Mouse (Mus musculus) heart, embryonic 13.5 days (tissue): ENCODE results near the gene Ssbp3. TPM values are rescaled to one million over a fixed set of nuclear protein-coding genes. Genes with fewer than 3 reads are reported as not detected.
A peak's percentile ranks its signal among the peaks of the same experiment; 100 is the strongest.

Source experiments
- ATAC-seq: fragments of 200-750 bp; cut with Nextera tagmentation; 2 replicates; pipeline ENCODE4 v1.8.0; 2017; ENCODE audit warnings: moderate TSS enrichment; ENCODE audit not compliant: insufficient number of reproducible peaks, low FRiP score, low TSS enrichment; ENCODE audit errors: extremely low read depth
- H3K27ac ChIP-seq: fragments of 300-500 bp; sonication (generic); replicated peaks from 2 replicates; pipeline ENCODE4 v1.5.1; 2015; ENCODE audit warnings: moderate library complexity, mild to moderate bottlenecking, inconsistent platforms
- H3K27me3 ChIP-seq: fragments of 300-500 bp; sonication (generic); replicated peaks from 2 replicates; pipeline ENCODE4 v1.6.1; 2015; ENCODE audit warnings: mild to moderate bottlenecking, inconsistent platforms
- H3K36me3 ChIP-seq: fragments of 300-500 bp; sonication (generic); 2 replicates; pipeline ENCODE4 v1.6.1; 2015; ENCODE audit warnings: mild to moderate bottlenecking, inconsistent platforms
- H3K4me1 ChIP-seq: fragments of 300-500 bp; sonication (generic); 2 replicates; pipeline ENCODE4 v1.6.1; 2015; ENCODE audit warnings: inconsistent platforms
- H3K4me2 ChIP-seq: fragments of 300-500 bp; sonication (generic); 2 replicates; pipeline ENCODE4 v1.6.1; 2015; ENCODE audit warnings: inconsistent platforms, mild to moderate bottlenecking, moderate library complexity
- H3K4me3 ChIP-seq: fragments of 300-500 bp; sonication (generic); 2 replicates; pipeline ENCODE4 v1.5.1; 2015; ENCODE audit warnings: moderate library complexity, mild to moderate bottlenecking, inconsistent platforms
- H3K9ac ChIP-seq: fragments of 300-500 bp; sonication (generic); 2 replicates; pipeline ENCODE4 v1.6.1; 2015; ENCODE audit warnings: inconsistent platforms, mild to moderate bottlenecking, moderate library complexity
- H3K9me3 ChIP-seq: fragments of 300-500 bp; sonication (generic); 2 replicates; pipeline ENCODE4 v1.6.1; 2016; ENCODE audit warnings: inconsistent platforms
- WGBS: fragments of 180-500 bp; shearing (Covaris S2); methylation state at CpG from one replicate; pipeline ENCODE4 v1.1.7; 2015; ENCODE audit warnings: mixed read lengths; 5-methylcytosine and 5-hydroxymethylcytosine counted together
- polyA plus RNA-seq: library from polyadenylated mRNA; unstranded; fragments of >200 nt; fragmentation: Nextera tagmentation; extraction: Ambion mirVana; gene quantifications from 2 replicates; pipeline ENCODE4 v1.2.1, GENCODE M21; 2015

Ssbp3 gene
- polyA plus RNA-seq, 1 experiment from 2014 or later: 61.9 TPM

DNA sequence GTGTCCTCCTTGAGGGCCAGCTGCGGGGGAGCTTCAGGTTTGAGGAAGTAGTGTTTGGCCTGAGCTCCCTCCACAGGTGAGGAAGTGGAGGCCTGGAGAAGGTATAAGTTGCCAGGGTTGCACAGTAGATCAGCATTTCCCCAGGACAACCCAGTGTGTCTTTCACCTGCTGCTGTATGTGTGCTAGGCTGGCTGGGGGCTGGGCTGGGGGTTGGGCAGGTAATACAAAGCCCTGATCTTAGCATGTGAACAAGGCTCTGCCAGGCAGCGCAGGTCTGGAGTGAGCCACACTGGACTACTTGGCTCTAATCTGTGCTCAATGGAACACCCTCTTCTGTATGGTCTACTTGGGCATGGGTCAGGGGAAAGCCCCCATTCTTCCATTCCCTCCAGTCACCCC is 66.1 kb downstream of the Ssbp3 start:
- no peak for ATAC-seq
- 0 out of 2 replicates have a peak overlapping the region, but pooled peaks have one; percentile 41 for H3K9ac ChIP-seq

GRCm38 (mm10) chr4:106977218-106977651 is 66.7 kb downstream of the Ssbp3 start:
- Histone ChIP-seq H3K9ac (peak overlapping the region; percentile 52; the same call in 1 of the 2 replicates), H3K27ac (0 out of 2 replicates have a peak overlapping the region, but pooled peaks have one; percentile 28), H3K4me3 (no peak overlapping the region), H3K4me2 (no peak overlapping the region), H3K36me3 (peaks cover 5% of the 10 kb centered on the region), H3K9me3 (no peaks in the 10 kb centered on the region), H3K4me1 (peaks cover 87% of the 10 kb centered on the region), H3K27me3 (no peaks in the 10 kb centered on the region)
- no peak for ATAC-seq
- 18% methylated on average over 6 of the region's 6 CpGs for WGBS

More for the DNA sequence above, 66.1 kb downstream of the Ssbp3 start:
- H3K27ac ChIP-seq: no peak overlapping the region
- peaks cover 92% of the 10 kb centered on the region for H3K4me1 ChIP-seq
- H3K4me2 ChIP-seq: no peak overlapping the region
- 78% methylated on average over 2 of the region's 2 CpGs for WGBS
- H3K36me3 ChIP-seq: peaks cover 2% of the 10 kb centered on the region
- no peaks in the 10 kb centered on the region for H3K27me3 ChIP-seq
- no peak overlapping the region for H3K4me3 ChIP-seq
- H3K9me3 ChIP-seq: no peaks in the 10 kb centered on the region

GRCm38 (mm10) chr4:106978376-106978775 is 67.9 kb downstream of the Ssbp3 start:
- H3K4me3 ChIP-seq: no peak overlapping the region
- H3K9ac ChIP-seq: 0 out of 2 replicates have a peak overlapping the region, but pooled peaks have one; percentile 13
- H3K36me3 ChIP-seq: peaks cover 5% of the 10 kb centered on the region
- no peaks in the 10 kb centered on the region for H3K27me3 ChIP-seq
- no peak for ATAC-seq
- no peaks in the 10 kb centered on the region for H3K9me3 ChIP-seq
- H3K4me1 ChIP-seq: peaks cover 87% of the 10 kb centered on the region
- 52% methylated on average over 8 of the region's 8 CpGs for WGBS
- no peak overlapping the region for H3K4me2 ChIP-seq
- 0 out of 2 replicates have a peak overlapping the region, but pooled peaks have one; percentile 29 for H3K27ac ChIP-seq

- 0 out of 2 replicates have a peak overlapping the region, but pooled peaks have one; percentile 1 for H3K4me2 ChIP-seq
- no peaks in the 10 kb centered on the region for H3K9me3 ChIP-seq
- peak overlapping the region; percentile 39 for H3K27ac ChIP-seq
- H3K9ac ChIP-seq: peak overlapping the region; percentile 52; the same call in 1 of the 2 replicates
- no peak for ATAC-seq
- H3K4me1 ChIP-seq: peaks cover 87% of the 10 kb centered on the region
- no peak overlapping the region for H3K4me3 ChIP-seq
- WGBS: 30% methylated on average over 7 of the region's 7 CpGs
- no peaks in the 10 kb centered on the region for H3K27me3 ChIP-seq
- H3K36me3 ChIP-seq: peaks cover 5% of the 10 kb centered on the region; the same call in 1 of the 2 replicates
These were observed 70.2 kb downstream of the Ssbp3 start for GRCm38 (mm10) chr4:106980669-106981068.

DNA sequence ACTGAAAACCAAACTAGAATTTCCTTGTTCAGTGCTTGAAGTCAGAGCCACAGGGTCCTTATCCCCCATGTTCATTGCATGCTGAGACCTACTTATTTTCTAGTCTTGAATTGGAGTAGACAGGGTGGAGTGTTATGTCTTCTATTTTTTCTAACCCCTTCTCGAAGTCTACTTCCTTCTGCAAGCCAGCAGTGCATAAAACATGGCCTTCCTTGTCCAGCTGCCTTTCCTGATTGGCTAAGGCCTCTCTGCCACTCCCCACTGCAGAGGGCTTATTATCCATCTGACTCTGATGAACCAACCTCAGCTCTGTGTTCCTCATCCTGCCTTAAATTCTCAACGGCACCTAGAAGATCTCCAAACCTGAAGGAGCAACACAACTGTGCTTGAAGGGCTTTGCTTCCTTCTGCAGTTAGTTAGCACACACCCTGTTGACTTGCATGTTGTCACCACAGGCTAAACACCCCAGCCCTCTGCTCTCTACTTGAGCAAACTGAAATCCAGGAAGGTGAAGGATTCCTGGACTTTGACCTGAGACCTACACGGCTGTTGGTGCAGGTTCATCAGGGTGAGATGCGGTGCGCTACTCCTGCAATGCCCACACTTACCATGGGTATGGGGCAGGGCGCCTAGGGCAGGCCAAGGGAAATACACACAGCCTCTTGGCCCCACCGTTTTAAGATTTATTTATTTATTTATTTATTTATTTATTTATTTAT is 71.0 kb downstream of the Ssbp3 start:
- 79% methylated on average over 7 of the region's 7 CpGs for WGBS
- no peaks in the 10 kb centered on the region for H3K9me3 ChIP-seq
- peaks cover 87% of the 10 kb centered on the region for H3K4me1 ChIP-seq
- H3K4me2 ChIP-seq: no peak overlapping the region
- no peaks in the 10 kb centered on the region for H3K27me3 ChIP-seq
- no peak for ATAC-seq
- no peak overlapping the region for H3K9ac ChIP-seq
- H3K27ac ChIP-seq: no peak overlapping the region
- no peak overlapping the region for H3K4me3 ChIP-seq
- H3K36me3 ChIP-seq: peaks cover 5% of the 10 kb centered on the region; the same call in 1 of the 2 replicates

DNA sequence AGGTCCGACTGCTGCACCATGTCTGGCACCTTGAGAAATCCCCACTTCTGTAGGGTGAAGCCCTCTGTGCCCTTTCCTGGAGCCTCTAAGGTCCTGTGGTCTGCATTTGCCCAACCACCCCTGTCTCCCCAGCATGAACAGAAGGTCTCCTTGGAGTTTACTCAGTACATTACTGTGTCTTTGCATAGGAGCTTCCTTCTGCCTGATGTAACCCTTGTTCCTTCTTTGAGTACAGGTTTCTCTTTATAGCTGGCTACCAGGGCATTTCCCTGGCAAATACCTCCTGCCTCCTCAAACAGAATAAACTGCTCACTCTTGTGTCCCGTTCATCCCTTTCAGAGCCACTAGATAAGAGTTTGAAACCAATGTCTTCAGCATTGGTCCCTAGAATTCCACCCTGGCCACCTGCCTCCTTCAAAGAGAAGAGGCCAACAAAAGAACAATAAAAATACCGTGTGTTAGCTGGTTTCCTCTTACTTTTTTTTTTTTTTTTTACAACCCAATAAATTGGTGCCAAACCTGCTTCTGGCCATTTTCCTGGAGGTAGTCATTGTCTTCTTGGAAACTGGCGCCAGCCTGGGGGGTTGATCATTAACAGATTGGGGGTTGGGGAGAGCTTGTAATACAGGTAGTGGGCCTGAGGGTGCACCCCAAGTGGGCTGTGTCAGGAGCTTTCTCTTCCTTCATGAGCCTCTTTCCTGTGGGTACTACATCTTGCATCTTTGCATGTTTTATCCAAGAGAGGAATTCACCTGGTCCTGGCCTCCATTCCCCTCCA is 72.0 kb downstream of the Ssbp3 start:
- no peak for ATAC-seq
- Histone ChIP-seq H3K27ac (no peak overlapping the region), H3K9me3 (no peaks in the 10 kb centered on the region), H3K27me3 (no peaks in the 10 kb centered on the region), H3K9ac (no peak overlapping the region), H3K4me1 (peaks cover 87% of the 10 kb centered on the region), H3K36me3 (peaks cover 5% of the 10 kb centered on the region; the same call in 1 of the 2 replicates), H3K4me3 (no peak overlapping the region), H3K4me2 (no peak overlapping the region)
- WGBS: 72% methylated on average over 4 of the region's 4 CpGs

DNA sequence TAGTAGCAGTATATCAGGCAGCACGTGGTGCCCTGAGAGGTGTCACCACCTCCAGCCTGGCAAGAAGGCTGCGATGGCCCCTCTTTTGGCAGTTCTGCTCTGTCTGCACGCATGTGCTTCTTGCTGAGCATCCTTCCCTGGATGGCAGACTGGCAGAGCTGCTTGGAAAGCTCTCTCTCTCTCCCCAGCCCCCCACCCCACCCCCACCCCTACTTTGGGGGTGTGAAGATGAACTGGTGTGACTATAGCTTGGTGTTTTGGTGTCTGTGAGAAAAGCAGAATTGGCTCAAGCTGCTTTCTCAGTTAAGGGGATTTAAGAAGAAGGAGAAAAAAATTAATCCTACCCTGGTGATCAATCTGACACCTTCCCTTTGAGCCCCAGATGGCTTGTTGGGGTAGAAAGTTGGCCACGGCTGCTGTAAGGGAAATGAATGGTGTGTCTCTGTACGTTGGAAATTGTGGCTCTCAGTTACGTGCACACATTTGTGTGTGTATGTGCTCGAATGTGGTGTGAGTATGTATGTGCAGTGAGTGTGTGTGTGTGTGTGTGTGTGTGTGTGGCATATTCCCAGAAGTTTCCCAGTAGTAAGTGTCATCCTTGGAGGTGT is 73.5 kb downstream of the Ssbp3 start:
- no peak overlapping the region for H3K4me2 ChIP-seq
- 67% methylated on average over 7 of the region's 7 CpGs for WGBS
- ATAC-seq: no peak
- no peaks in the 10 kb centered on the region for H3K9me3 ChIP-seq
- no peak overlapping the region for H3K4me3 ChIP-seq
- no peak overlapping the region for H3K27ac ChIP-seq
- peaks cover 5% of the 10 kb centered on the region; the same call in 1 of the 2 replicates for H3K36me3 ChIP-seq
- peaks cover 88% of the 10 kb centered on the region for H3K4me1 ChIP-seq
- no peak overlapping the region for H3K9ac ChIP-seq
- H3K27me3 ChIP-seq: no peaks in the 10 kb centered on the region

DNA sequence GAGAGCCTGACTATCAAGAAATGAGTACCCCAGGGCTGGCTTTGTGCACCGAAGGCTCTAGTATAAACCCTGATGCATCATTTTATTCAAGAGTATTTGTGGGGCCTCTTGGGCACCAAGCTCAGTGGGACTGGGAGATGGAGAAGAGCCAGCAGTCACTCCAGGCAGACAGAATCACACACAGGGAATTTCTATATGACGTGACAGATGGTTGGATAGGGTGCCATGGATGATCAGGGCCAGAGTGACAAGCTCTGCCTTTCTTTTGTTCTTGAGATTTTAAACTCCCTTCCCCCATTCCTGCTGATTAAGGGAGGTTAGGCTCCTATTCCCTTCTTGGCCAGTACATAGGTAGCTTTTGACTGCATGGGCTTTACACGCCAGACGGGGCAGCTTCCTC is 74.8 kb downstream of the Ssbp3 start:
- Histone ChIP-seq H3K36me3 (peaks cover 5% of the 10 kb centered on the region; the same call in 1 of the 2 replicates), H3K4me1 (peaks cover 82% of the 10 kb centered on the region), H3K9ac (0 out of 2 replicates have a peak overlapping the region, but pooled peaks have one; percentile 44), H3K27ac (no peak overlapping the region), H3K4me2 (no peak overlapping the region), H3K27me3 (no peaks in the 10 kb centered on the region), H3K9me3 (no peaks in the 10 kb centered on the region), H3K4me3 (no peak overlapping the region)
- ATAC-seq: no peak
- 74% methylated on average over 4 of the region's 4 CpGs for WGBS

DNA sequence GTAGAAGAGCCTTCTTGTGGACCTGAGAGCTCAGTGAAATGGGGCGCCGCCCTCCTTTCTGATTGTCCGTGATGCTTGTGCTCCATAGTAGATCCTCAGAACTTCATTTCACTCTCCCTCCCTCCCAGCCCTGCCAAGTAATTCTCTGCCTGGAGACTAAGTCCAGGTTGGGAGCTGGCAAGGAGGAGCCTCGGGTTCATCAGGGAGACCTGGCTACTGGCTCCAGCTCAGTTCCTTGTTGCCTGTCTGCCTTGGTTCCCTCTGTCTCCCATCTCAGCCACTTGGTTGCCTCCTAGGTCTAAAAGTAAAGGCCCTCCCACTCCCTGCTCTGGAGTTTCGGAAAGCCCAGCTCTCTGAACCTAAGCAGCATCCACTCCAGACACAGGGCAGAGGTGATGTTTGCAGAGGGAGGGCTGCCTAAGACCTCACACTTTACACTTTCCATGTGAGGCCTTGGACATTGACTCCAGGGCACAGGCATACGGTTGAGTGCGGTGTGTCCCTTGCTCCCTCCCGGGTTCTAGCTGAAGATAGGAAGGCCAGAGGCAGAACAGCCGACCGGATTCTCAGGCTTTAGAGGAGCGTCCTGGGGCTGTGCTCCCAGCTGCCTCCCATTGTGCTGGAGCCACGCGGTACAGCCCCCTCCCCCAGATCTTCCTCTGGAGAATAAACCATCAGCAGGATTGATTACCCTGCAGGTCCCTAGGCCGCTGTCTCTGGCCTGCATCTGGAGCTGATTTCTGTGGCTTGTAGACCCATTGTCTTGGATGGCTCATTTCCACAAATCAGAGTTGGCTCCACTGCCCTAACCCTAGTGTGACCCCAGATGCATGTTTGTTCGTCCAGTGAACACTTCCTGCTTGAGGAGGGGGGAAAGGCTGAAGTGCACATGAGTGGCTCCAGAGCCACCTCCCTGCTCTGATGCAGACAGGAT is 75.7 kb downstream of the Ssbp3 start:
- Histone ChIP-seq H3K27ac (peak overlapping the region; percentile 77), H3K9ac (peak overlapping the region; percentile 44; the same call in 1 of the 2 replicates), H3K36me3 (peaks cover 7% of the 10 kb centered on the region; the same call in 1 of the 2 replicates), H3K4me1 (peaks cover 73% of the 10 kb centered on the region), H3K27me3 (no peaks in the 10 kb centered on the region), H3K4me3 (no peak overlapping the region), H3K4me2 (no peak overlapping the region), H3K9me3 (no peaks in the 10 kb centered on the region)
- WGBS: 49% methylated on average over 15 of the region's 15 CpGs
- no peak for ATAC-seq

GRCm38 (mm10) chr4:106987725-106988364 is 77.3 kb downstream of the Ssbp3 start:
- Histone ChIP-seq H3K4me2 (peak overlapping the region; percentile 55), H3K36me3 (0 out of 2 replicates have a peak, but pooled peaks cover 3% of the 10 kb centered on the region), H3K4me1 (peaks cover 73% of the 10 kb centered on the region), H3K4me3 (peak overlapping the region; percentile 7; the same call in 1 of the 2 replicates), H3K9me3 (no peaks in the 10 kb centered on the region), H3K9ac (peak overlapping the region; percentile 59), H3K27me3 (no peaks in the 10 kb centered on the region), H3K27ac (peak overlapping the region; percentile 77)
- 15% methylated on average over 7 of the region's 7 CpGs for WGBS
- ATAC-seq: peak; percentile 53; the same call in 1 of the 2 replicates
